Mouse (Mus musculus): Measurements from ENCODE around the gene Tspan14.

Tspan14 gene

GRCm38 (mm10) chr14:40917632-40918031 lies 49.0 kb downstream of the Tspan14 start:
- DNase-seq (ENCODE audit: low spot score): peak; percentile 84

- DNase-seq (ENCODE audit: low spot score): no peak
Observed at GRCm38 (mm10) chr14:40916667-40917066, 49.9 kb downstream of the Tspan14 start.

DNA sequence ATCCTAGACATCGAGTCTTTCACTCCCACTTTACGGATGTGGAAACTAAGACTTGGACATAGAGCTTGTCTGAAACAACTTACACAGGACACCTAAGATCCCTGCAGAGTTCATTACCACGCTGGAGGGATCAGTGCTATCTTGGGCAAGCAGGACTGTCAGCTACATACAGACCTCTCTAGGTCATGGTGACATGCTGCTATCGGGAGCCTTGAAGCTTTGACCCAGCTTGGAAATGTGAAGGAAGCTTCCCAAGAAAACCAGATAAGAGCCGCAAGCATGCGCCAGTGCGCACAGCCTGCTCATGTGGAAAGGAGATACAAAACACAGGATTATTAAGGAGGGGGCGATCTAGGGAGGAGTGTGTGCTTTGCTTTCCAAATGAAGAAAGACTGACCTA lies 50.8 kb downstream of the Tspan14 start:
- DNase-seq (ENCODE audit: low spot score): no peak

DNA sequence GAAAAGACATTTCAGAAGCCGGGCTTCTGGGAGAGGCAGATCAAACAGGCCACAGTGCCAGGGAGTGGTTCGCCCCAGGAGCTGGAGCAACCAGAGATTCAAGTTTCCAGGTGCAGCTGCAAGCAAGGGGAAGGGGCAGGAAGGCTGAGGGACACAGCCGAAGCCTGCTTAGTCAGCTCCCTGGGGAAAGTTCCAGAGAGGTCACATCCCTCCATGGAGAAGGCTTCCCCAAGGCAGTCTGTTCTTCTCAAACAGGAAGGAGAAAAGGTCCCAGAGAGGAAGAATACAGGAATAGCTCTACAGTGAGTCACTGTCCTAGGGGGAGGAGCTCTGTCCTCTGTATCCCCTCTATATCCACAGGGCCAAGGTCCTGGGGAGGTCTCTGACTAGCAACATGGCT lies 51.9 kb downstream of the Tspan14 start:
- DNase-seq (ENCODE audit: low spot score): no peak

DNA sequence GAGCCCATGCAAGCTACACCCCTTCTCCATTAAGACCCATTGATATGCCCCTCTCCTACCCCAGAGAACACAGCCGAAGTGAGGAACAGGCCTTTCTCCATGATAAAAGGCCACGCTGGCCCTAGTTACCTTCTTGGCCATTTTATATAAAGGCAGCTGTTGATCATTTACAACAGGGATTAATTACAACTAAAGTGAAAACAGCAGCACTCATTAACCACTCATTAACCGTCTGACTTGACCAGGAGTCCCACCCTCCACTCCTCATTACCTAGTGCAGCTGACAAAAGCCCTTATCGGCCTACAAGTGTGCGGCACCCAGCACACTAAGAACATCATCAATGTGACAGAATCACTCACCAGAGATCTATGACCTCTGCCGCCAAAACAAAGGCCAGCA lies 52.9 kb downstream of the Tspan14 start:
- no peak for DNase-seq (ENCODE audit: low spot score)

DNA sequence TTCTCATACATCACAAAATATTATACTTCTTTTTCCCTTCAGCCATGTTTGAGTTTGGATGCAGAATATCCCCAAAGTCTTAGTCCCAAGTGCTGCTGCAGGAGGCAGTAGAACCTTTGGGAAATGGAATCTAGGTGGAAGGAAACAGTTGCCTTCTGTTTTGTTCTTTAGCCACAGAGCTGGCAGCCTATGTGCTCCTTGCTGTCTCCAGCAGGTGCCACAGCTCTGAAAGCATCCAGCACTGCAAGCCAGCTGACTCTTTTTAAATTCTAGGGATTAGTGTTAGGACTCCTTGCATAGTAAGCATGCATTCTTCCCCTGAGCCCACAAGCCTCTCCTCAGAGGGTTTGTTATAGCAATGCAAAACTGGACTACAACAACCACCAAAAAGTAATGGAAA lies 55.1 kb downstream of the Tspan14 start:
- DNase-seq (ENCODE audit: low spot score): no peak

- DNase-seq (ENCODE audit: low spot score): no peak
Observed at GRCm38 (mm10) chr14:40908763-40909162, 57.8 kb downstream of the Tspan14 start.

GRCm38 (mm10) chr14:40906770-40907169 lies 59.8 kb downstream of the Tspan14 start:
- no peak for DNase-seq (ENCODE audit: low spot score)

GRCm38 (mm10) chr14:40905813-40906212 lies 60.8 kb downstream of the Tspan14 start:
- DNase-seq (ENCODE audit: low spot score): no peak

GRCm38 (mm10) chr14:40902307-40903055 lies 64.1 kb downstream of the Tspan14 start:
- DNase-seq (ENCODE audit: low spot score): no peak

DNA sequence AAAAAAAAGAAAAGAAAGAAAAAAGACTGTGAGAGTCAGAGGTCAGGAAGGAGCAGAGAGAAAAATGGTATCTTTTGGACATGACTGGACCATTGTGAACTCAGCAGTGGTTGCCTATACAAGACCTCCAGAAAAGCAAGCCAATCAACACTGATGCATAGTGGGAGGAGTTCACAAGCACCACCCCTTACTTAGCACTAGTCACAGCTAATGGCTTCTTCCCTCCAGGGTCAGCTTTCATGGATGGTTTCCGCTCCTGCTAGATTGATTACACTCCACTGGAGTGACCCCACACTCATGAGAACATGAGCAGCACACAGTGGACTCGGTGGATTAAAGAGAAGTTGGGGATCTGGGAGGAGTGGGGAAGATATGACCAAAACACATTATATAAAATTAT lies 66.3 kb downstream of the Tspan14 start:
- peak; percentile 1 for DNase-seq (ENCODE audit: low spot score)

DNA sequence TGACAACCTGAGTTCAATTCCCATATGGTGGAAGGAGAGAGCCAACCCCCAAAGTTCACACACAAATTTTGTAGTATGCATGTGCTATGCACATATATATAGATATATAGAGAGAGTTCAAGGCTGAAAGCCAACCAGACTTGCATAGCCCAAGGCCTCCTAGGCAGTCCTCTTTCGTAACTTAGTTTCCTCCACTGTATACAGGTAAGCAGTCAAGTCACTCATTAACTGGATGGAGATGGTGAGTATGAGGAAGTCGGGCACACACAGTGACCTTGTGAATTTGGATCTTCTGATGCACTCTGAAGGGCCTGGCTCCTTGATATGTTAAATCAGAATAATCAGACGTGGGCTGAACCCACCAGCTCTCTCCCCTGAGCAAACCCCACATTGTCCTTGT lies 68.7 kb downstream of the Tspan14 start:
- DNase-seq (ENCODE audit: low spot score): peak; percentile 62

DNA sequence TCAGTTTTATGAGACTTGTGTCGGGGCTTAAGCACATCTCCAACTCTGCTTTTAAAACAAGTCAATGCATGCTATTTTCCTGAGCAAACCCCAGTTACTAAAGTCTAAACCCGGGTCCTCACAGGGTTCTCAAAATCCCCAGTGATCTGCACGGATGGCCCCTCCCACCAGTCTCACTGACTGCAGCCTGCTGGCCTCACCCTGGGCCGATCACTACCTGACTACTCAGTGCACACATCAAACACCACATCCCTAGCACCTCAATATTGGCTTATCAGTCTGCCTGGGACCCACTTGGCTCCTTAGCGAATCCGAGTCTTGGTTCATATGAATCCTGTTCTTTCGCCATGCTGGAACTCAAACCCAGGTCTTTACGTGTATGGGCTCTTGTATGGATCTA lies 70.9 kb downstream of the Tspan14 start:
- DNase-seq (ENCODE audit: low spot score): peak; percentile 1

DNA sequence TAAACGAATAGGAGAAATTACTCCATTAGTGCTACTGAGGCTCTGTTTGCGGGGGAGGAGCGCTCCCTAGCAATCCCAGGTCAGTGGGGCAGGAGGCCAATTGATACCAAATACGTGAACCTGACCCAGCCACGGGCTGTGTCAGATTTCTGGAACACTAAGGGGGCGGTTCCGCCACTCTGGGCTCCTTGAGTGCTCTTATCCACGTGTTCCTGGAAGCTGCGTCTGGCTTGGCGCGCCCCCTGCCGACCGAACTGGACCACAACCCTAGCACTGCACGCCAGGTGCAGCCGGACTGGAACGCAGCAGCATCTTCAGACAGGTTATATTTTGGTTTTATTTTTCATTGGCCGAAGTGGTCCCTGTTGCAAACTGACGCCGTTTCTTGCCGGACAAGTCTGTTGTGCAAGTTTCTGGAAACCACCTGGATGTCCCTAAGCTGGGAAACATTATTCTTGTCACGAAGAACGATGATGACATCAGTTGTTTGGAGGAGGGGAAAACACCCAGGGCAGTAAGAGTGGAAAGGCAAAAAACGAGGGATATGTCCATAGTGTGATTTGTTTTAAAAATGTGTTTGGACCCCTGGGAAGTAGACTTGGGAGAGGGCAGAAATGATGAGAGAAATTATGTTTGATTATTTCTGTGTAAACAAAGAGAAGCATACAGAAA lies 71.9 kb downstream of the Tspan14 start:
- peak; percentile 76 for DNase-seq (ENCODE audit: low spot score)

- peak; percentile 1 for DNase-seq (ENCODE audit: low spot score)
Observed at GRCm38 (mm10) chr14:40893884-40894283, 72.7 kb downstream of the Tspan14 start.

DNA sequence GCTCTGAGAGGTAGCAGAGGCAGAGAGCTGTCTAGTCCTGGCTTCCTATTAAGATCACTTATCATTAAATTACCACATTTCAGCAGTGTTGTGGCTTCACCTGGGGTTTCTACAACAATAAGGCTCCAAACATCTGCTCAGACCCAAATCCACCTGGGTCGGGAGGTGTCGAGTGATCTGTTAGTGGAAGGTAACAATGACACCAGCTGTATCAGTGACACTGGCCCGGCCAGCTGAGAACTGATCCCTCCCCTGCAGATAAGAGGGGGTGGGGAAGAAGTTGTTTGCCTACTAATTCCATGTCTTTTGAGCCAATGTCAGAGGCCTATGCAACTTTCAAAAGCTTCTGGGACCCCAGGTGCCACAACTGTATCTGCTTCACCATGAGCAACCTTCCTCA lies 73.4 kb downstream of the Tspan14 start, which contains the start of gene Sh2d4b:
Sh2d4b (minus strand) TSS at position 71 of the 400 bp plus-strand sequence.
- DNase-seq (ENCODE audit: low spot score): peak; percentile 2

- no peak for DNase-seq (ENCODE audit: low spot score)
Observed at GRCm38 (mm10) chr14:40892326-40892825, 74.2 kb downstream of the Tspan14 start.

GRCm38 (mm10) chr14:40891506-40891905 lies 75.1 kb downstream of the Tspan14 start:
- no peak for DNase-seq (ENCODE audit: low spot score)

DNA sequence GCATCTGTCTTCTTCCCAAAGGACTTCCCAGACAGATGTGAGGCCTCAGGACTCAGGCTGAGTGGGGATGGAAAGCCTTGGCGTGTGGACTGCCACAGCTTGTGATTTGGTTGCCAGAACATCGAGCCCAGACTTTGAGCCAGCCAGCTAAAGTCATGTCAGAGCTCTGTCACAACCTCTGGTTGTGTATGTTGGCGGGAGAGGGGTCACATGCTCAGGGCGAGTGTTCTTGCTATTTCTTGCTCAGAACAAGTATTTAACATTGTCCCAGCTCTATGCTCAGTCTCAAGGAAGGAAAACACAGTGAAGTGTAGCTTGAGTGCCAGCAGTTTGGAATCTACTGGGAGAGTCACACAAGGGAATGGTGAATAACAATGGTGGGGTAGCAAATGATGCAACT lies 76.9 kb downstream of the Tspan14 start:
- DNase-seq (ENCODE audit: low spot score): no peak

- DNase-seq (ENCODE audit: low spot score): no peak
Observed at GRCm38 (mm10) chr14:40889181-40889580, 77.4 kb downstream of the Tspan14 start.

- DNase-seq (ENCODE audit: low spot score): no peak
Observed at GRCm38 (mm10) chr14:40886428-40887202, 80.0 kb downstream of the Tspan14 start.

DNA sequence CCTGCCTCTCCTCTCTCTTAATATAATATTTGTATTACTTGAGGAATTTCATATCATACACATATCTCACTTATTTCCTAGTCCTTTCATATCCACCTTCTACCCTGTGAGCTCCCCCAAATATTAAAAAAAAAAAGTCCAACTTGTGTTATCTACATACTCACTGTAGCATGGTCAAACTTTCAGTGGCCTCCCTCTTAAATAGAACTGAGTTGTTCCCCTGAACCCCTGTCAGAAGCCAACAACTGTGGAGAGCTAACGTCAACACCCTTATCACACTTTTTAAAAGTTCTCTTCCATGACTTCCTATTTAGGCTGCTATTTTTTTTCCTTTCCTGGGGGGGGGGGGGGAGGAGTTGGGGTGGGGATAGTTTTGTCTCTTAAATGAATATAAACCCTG lies 80.9 kb downstream of the Tspan14 start:
- DNase-seq (ENCODE audit: low spot score): no peak

DNA sequence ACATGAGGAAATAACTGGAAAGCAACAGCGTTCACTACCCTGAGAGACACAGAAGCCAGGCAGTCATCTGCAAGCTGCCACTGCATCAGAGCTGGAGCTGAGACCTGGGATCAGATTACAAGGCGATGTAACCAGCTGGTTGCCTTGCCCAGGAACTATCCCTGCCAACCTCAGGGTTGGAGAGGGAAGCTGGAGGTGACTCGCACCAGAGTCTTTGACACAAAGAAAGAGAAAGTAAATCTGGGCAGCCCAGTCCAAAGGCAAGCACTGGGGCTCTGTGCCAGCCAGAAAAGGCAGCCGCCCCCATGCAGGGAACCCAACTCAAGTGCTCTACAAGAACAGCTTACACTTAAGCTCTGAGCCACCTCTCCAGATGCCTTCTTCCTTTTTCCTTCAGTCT lies 81.4 kb downstream of the Tspan14 start:
- DNase-seq (ENCODE audit: low spot score): no peak

Data from yolk sac, embryonic 10.5 days (tissue).